Mouse (Mus musculus) thymus, adult 2 months (tissue): ENCODE results near the gene Sgsh.

ENCODE experiments used
- CTCF ChIP-seq: fragments of 200-500 bp; IDR thresholded peaks from 2 replicates; pipeline ENCODE4 v1.5.1; 2012; ENCODE audit warnings: mild to moderate bottlenecking, control low read depth, low read length, moderate library complexity, borderline replicate concordance; ENCODE audit not compliant: control insufficient read depth, poor library complexity, insufficient read depth; ENCODE audit errors: extremely low read depth
- POLR2A ChIP-seq: fragments of 200-500 bp; IDR thresholded peaks from 2 replicates; pipeline ENCODE4 v1.6.1; 2012; ENCODE audit warnings: mild to moderate bottlenecking, low read length, control low read depth, moderate library complexity; ENCODE audit not compliant: control insufficient read depth, poor library complexity, insufficient read depth; ENCODE audit errors: extremely low read depth

- TF ChIP-seq CTCF (no peak), POLR2A (no peak)
Observed at GRCm38 (mm10) chr11:119353946-119354345, 1.4 kb downstream of the Sgsh start.
